Mouse (Mus musculus) forebrain, embryonic 14.5 days (tissue): Measurements from ENCODE around the gene Ap3m1. TPM values are rescaled to one million over a fixed set of nuclear protein-coding genes. Genes with fewer than 3 reads are reported as not detected.

Experiments
- ATAC-seq: fragments of 200-750 bp; cut with Nextera tagmentation; 2 replicates; pipeline ENCODE4 v1.8.0; 2017; ENCODE audit warnings: mild to moderate bottlenecking, moderate library complexity
- DNase-seq: peaks from one replicate; pipeline ENCODE4 v3.0.0-alpha.2; 2015; ENCODE audit warnings: low spot score
- H3K27ac ChIP-seq: fragments of 300-500 bp; sonication (generic); 2 replicates; pipeline ENCODE4 v1.5.1; 2014; ENCODE audit warnings: low read depth, mild to moderate bottlenecking, control low read depth, low read length, moderate library complexity
- H3K27me3 ChIP-seq: fragments of 300-500 bp; sonication (generic); replicated peaks from 2 replicates; pipeline ENCODE4 v1.6.1; 2014; ENCODE audit warnings: low read length, control low read depth, mixed read lengths; ENCODE audit not compliant: control insufficient read depth, insufficient read depth
- H3K36me3 ChIP-seq: fragments of 300-500 bp; sonication (generic); 2 replicates; pipeline ENCODE4 v1.6.1; 2014; ENCODE audit warnings: low read length, control low read depth; ENCODE audit not compliant: control insufficient read depth, insufficient read depth
- H3K4me1 ChIP-seq: fragments of 300-500 bp; sonication (generic); 2 replicates; pipeline ENCODE4 v1.6.1; 2014; ENCODE audit warnings: antibody characterized with exemption, low read length, control low read depth; ENCODE audit not compliant: control insufficient read depth, insufficient read depth
- H3K4me2 ChIP-seq: fragments of 300-500 bp; sonication (generic); 2 replicates; pipeline ENCODE4 v1.6.1; 2014; ENCODE audit warnings: mild to moderate bottlenecking, control low read depth, low read length
- H3K4me3 ChIP-seq: fragments of 300-500 bp; sonication (generic); 2 replicates; pipeline ENCODE4 v1.5.1; 2014; ENCODE audit warnings: low read depth, low read length, control low read depth
- H3K9ac ChIP-seq: fragments of 300-500 bp; sonication (generic); 2 replicates; pipeline ENCODE4 v1.6.1; 2014; ENCODE audit warnings: mild to moderate bottlenecking, low read length, control low read depth, moderate library complexity
- H3K9me3 ChIP-seq: fragments of 300-500 bp; sonication (generic); replicated peaks from 2 replicates; pipeline ENCODE4 v1.6.1; 2016; ENCODE audit warnings: low read length, control low read depth, mixed read lengths; ENCODE audit not compliant: control insufficient read depth
- WGBS: fragments of 180-500 bp; shearing (Covaris S2); extraction: QIAGEN DNeasy Blood & Tissue Kit; methylation state at CpG from one replicate; pipeline ENCODE4 v1.1.7; 2014; 5-methylcytosine and 5-hydroxymethylcytosine counted together
- polyA plus RNA-seq: library from polyadenylated mRNA; unstranded; fragments of >200 nt; fragmentation: Nextera tagmentation; extraction: Ambion mirVana; gene quantifications from 2 replicates; pipeline ENCODE4 v1.2.1, GENCODE M21; 2014

Gene Ap3m1
- polyA plus RNA-seq, 1 experiment from 2014 or later, result 139 TPM

DNA sequence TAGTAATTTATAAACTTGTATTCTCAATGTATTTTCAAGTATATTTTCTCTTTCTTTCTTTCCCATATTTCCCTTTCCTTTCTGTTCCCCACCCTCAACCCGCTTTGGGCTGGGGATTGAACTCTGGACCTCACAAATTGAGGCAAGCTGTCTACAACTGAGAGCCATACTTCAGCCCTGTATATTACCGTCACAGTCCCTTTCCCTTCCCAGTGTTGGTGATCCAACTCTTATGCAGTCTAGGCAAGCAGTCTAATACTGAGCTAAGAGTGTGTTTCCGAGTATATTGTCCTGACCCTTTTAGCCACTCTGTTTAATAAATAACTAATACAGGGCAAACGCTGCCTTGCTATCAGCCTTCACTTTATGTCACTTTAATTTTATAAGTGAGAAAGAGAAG is 52.7 kb downstream of the Ap3m1 start:
- Histone ChIP-seq H3K36me3 (no peaks in the 10 kb centered on the region), H3K9ac (no peak overlapping the region), H3K4me2 (no peak overlapping the region), H3K9me3 (no peaks in the 10 kb centered on the region), H3K4me1 (no peaks in the 10 kb centered on the region), H3K27ac (no peak overlapping the region), H3K4me3 (no peak overlapping the region), H3K27me3 (no peaks in the 10 kb centered on the region)
- no peak for ATAC-seq
- WGBS, result 90% methylated on average over 4 of the region's 4 CpGs
- DNase-seq, result no peak

DNA sequence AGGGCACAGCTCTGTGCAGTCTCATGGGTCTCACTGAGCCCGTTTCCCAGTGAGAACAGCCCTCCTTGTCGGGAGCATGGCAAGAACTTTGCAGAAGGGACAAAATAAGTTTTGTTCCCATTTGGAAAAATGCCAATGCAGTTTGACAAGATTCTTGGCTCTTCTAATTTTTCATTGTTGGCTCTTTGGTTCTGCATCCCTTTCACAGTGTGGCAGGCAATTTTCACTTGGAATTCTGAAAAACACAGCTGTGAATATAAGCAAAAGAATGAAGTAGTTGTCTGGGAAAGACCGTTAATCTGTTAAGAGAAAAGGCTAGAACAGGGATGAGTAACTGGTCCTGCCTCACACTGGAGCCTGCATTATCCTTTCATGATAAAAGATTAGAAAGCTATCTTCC is 54.8 kb downstream of the Ap3m1 start:
- no peak overlapping the region for H3K4me2 ChIP-seq
- ATAC-seq, result no peak
- no peaks in the 10 kb centered on the region for H3K27me3 ChIP-seq
- no peaks in the 10 kb centered on the region for H3K36me3 ChIP-seq
- H3K9me3 ChIP-seq, result no peaks in the 10 kb centered on the region
- H3K9ac ChIP-seq, result no peak overlapping the region
- H3K27ac ChIP-seq, result no peak overlapping the region
- H3K4me3 ChIP-seq, result no peak overlapping the region
- 22% methylated on average over 3 of the region's 3 CpGs for WGBS
- no peaks in the 10 kb centered on the region for H3K4me1 ChIP-seq
- DNase-seq, result peak; percentile 62

DNA sequence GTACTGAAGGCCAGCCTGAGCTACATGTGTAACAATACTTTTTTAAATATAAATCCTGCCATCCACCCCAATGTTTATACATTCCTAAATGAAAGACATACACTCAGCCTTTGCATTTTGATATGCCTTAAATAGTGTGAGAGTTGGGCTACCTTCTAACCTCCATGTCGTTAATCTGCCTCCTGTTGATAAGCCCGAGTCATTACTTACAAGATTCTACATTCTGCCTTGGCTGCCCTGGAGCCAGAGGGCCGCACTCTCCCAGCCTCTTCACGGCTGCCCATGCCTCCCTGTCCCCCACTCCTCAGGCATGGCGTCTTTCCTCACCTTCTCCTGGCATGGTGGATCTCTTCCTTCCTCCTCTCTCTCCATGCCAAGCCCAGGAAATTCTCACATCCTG is 55.9 kb downstream of the Ap3m1 start:
- no peaks in the 10 kb centered on the region for H3K27me3 ChIP-seq
- H3K36me3 ChIP-seq, result no peaks in the 10 kb centered on the region
- no peak overlapping the region for H3K4me2 ChIP-seq
- H3K4me3 ChIP-seq, result no peak overlapping the region
- no peaks in the 10 kb centered on the region for H3K4me1 ChIP-seq
- H3K27ac ChIP-seq, result no peak overlapping the region
- no peaks in the 10 kb centered on the region for H3K9me3 ChIP-seq
- 57% methylated on average over 5 of the region's 5 CpGs for WGBS
- ATAC-seq, result no peak
- H3K9ac ChIP-seq, result no peak overlapping the region
- DNase-seq, result no peak

DNA sequence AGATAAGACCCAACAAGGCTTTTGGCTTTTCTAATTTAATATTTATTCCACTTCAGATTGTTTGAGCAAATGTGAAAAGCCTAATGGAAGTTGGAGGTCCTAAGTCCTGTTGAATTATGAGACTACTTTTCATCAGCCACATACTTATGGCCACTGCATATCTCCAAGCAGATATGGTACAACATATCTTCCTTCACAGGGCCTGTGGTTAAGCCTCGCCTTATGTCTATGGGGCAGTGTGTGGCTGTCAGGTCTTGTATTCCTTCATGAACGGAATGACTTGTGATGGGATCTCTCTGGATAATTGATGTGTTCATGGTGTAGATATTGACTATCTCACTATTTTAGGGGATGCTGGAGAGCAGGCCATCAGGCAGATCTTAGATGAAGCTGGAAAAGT is 56.8 kb downstream of the Ap3m1 start:
- Histone ChIP-seq H3K4me3 (no peak overlapping the region), H3K36me3 (no peaks in the 10 kb centered on the region), H3K27ac (no peak overlapping the region), H3K27me3 (no peaks in the 10 kb centered on the region), H3K4me2 (no peak overlapping the region), H3K9ac (no peak overlapping the region), H3K4me1 (no peaks in the 10 kb centered on the region), H3K9me3 (no peaks in the 10 kb centered on the region)
- WGBS, result 93% methylated on average over 2 of the region's 2 CpGs
- DNase-seq (no peak), ATAC-seq (no peak)

DNA sequence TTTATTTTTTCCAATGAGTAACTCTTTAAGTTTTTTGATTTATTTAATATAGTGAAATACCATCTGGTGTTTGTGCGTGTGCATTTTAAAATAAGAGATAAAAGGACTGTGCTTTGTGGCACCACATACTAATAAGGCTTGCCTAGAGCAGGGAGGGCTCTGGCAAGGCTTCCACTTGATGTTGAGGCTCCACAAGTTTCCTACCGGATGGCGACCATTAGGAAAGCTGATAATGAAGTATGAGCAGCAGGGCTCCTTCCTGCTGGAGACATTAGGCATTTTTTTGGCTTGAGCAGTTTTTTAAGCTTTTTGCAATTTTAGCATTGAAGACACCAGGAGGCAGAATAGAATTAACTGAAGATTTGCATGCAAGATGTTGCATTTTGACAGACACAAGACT is 57.8 kb downstream of the Ap3m1 start:
- Histone ChIP-seq H3K4me1 (no peaks in the 10 kb centered on the region), H3K4me2 (no peak overlapping the region), H3K27me3 (no peaks in the 10 kb centered on the region), H3K9me3 (no peaks in the 10 kb centered on the region), H3K9ac (no peak overlapping the region), H3K27ac (no peak overlapping the region), H3K36me3 (no peaks in the 10 kb centered on the region), H3K4me3 (no peak overlapping the region)
- DNase-seq, result peak; percentile 6
- WGBS, result 77% methylated on average over 3 of the region's 3 CpGs
- ATAC-seq, result no peak

DNA sequence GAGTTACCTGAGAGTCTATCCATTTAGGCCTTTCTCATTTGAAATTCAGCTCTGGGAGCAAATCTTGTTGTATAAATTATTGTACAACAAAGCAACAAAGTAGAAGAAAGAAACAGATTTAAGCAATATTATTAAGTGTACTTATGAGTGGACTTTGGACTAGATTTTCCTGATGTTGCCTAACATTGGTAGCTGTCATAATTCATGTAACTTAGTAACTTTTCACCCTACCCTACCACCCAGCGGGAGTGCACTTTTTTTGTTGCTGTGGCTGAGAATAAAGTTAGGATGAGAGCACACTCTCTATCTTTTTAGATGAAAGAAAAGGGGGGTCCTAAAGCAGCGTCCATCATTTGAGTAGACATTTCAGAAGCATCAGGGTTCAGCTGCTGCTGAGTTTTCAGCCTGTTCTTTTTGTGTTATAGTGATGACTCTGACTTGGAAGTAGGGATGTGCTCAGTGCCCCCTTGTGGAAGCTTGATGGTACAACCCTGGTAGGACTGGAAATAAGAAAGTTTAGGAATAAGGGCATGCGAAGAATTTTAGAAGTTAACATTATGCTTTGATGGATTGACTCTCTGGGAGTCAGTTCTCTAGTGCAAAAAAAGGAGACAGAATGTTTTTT is 59.1 kb downstream of the Ap3m1 start:
- Histone ChIP-seq H3K27ac (no peak overlapping the region), H3K4me3 (no peak overlapping the region), H3K4me2 (no peak overlapping the region), H3K9ac (no peak overlapping the region), H3K9me3 (no peaks in the 10 kb centered on the region), H3K4me1 (no peaks in the 10 kb centered on the region), H3K27me3 (no peaks in the 10 kb centered on the region), H3K36me3 (no peaks in the 10 kb centered on the region)
- DNase-seq, result peak; percentile 81
- WGBS, result 48% methylated on average over 3 of the region's 3 CpGs
- ATAC-seq, result peak; percentile 54; the same call in 1 of the 2 replicates

DNA sequence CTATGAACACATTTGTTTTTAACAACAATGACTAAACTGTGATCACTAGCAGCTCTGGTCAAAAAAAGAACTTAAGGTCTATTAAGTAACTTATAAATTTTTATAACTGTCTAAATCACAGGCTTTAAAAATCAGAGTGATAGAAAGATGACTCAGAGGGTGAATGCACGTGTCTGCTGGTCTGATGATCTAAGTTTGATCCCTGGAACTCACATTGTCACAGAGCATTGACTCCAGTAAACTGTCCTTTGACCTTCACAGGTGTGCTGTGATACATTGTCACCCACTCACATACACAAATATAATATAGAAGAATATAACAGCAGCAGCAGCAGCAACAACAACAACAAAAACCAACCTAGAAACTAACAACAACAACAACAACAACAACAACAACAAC is 60.8 kb downstream of the Ap3m1 start:
- Histone ChIP-seq H3K27me3 (no peaks in the 10 kb centered on the region), H3K27ac (no peak overlapping the region), H3K36me3 (no peaks in the 10 kb centered on the region), H3K9ac (no peak overlapping the region), H3K4me1 (no peaks in the 10 kb centered on the region), H3K9me3 (no peaks in the 10 kb centered on the region), H3K4me3 (no peak overlapping the region), H3K4me2 (no peak overlapping the region)
- ATAC-seq (no peak), DNase-seq (no peak)
- WGBS, result 80% methylated on average over 1 of the region's 1 CpGs

DNA sequence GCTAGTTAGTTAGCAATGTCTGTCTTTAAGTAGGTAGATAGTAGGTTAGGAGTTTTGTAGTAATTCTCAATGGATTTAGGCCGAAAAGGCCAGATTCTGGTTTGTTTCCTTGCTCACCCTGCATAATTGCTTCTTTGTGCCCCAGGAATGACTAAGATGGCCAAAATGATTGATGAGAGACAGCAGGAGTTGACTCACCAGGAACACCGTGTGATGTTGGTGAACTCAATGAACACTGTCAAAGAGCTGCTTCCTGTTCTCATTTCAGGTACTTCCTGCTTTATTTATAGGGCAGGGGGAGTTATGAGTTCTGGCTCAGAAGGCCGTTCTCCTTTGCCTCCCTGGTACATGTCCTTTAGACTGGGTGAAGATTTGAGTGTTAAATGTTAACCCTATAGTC is 66.8 kb downstream of the Ap3m1 start:
- Histone ChIP-seq H3K9ac (no peak overlapping the region), H3K36me3 (no peaks in the 10 kb centered on the region), H3K27me3 (no peaks in the 10 kb centered on the region), H3K27ac (no peak overlapping the region), H3K4me1 (no peaks in the 10 kb centered on the region), H3K4me2 (no peak overlapping the region), H3K9me3 (no peaks in the 10 kb centered on the region), H3K4me3 (no peak overlapping the region)
- ATAC-seq (no peak), DNase-seq (no peak)
- 72% methylated on average over 3 of the region's 3 CpGs for WGBS

DNA sequence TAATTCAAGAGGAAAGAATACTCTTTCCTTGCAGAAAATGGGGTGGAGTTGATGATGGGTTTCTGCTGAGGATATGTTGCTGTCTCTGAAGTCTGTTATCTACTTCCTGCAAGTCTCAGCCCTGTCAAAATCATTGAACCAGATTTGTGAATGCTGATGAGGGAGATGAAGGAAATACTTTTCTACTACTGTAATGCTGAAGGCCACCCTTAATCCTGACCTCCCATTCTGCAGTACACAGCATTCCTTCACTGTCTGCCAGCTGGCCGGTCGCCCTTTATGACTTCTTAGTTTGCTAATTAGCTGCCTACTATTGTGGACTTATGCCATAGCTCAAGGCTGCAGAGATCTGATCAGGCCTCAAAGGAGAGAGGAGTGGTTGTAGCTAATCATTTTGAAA is 68.5 kb downstream of the Ap3m1 start:
- Histone ChIP-seq H3K4me3 (no peak overlapping the region), H3K4me1 (no peaks in the 10 kb centered on the region), H3K9ac (no peak overlapping the region), H3K36me3 (no peaks in the 10 kb centered on the region), H3K27ac (no peak overlapping the region), H3K4me2 (no peak overlapping the region), H3K27me3 (no peaks in the 10 kb centered on the region), H3K9me3 (no peaks in the 10 kb centered on the region)
- WGBS, result 19% methylated on average over 2 of the region's 2 CpGs
- ATAC-seq (peak; percentile 63), DNase-seq (peak; percentile 83)
